Mouse (Mus musculus) olfactory bulb, adult 2 months (tissue): ENCODE data around the gene Mapk10.

ENCODE experiments used
- CTCF ChIP-seq: fragments of 200-500 bp; IDR thresholded peaks from 2 replicates; pipeline ENCODE4 v1.5.1; 2012; ENCODE audit warnings: low read depth, mild to moderate bottlenecking, low read length, moderate library complexity; ENCODE audit not compliant: insufficient read depth
- POLR2A ChIP-seq: fragments of 200-500 bp; IDR thresholded peaks from 2 replicates; pipeline ENCODE4 v1.6.1; 2012; ENCODE audit warnings: mild to moderate bottlenecking, low read depth, low read length, moderate library complexity; ENCODE audit not compliant: insufficient read depth

- TF ChIP-seq CTCF (no peak), POLR2A (no peak)
Measured at GRCm38 (mm10) chr5:103161574-103161973, 49.6 kb downstream of the Mapk10 start.
